Mouse (Mus musculus) limb, embryonic 12.5 days (tissue): ENCODE results near the gene Gm28269. TPM values are rescaled to one million over a fixed set of nuclear protein-coding genes. Genes with fewer than 3 reads are reported as not detected.

Experiments
- ATAC-seq: fragments of 200-750 bp; cut with Nextera tagmentation; 2 replicates; pipeline ENCODE4 v1.8.0; 2017; ENCODE audit warnings: low read depth, moderate TSS enrichment; ENCODE audit not compliant: insufficient number of reproducible peaks, insufficient read depth, low FRiP score, low TSS enrichment
- H3K27ac ChIP-seq: fragments of 300-500 bp; sonication (generic); 2 replicates; pipeline ENCODE4 v1.5.1; 2016; ENCODE audit warnings: mild to moderate bottlenecking, moderate library complexity
- H3K27me3 ChIP-seq: fragments of 300-500 bp; sonication (generic); 2 replicates; pipeline ENCODE4 v1.6.1; 2016; ENCODE audit warnings: mild to moderate bottlenecking, moderate library complexity
- H3K36me3 ChIP-seq: fragments of 300-500 bp; sonication (generic); 2 replicates; pipeline ENCODE4 v1.6.1; 2016; ENCODE audit warnings: mild to moderate bottlenecking, moderate library complexity
- H3K4me1 ChIP-seq: fragments of 300-500 bp; sonication (generic); replicated peaks from 2 replicates; pipeline ENCODE4 v1.6.1; 2016
- H3K4me2 ChIP-seq: fragments of 300-500 bp; sonication (generic); 2 replicates; pipeline ENCODE4 v1.6.1; 2016; ENCODE audit warnings: mild to moderate bottlenecking, moderate library complexity
- H3K4me3 ChIP-seq: fragments of 300-500 bp; sonication (generic); replicated peaks from 2 replicates; pipeline ENCODE4 v1.5.1; 2016; ENCODE audit warnings: mild to moderate bottlenecking
- H3K9ac ChIP-seq: fragments of 300-500 bp; sonication (generic); replicated peaks from 2 replicates; pipeline ENCODE4 v1.6.1; 2016; ENCODE audit warnings: mild to moderate bottlenecking, moderate library complexity
- H3K9me3 ChIP-seq: fragments of 300-500 bp; sonication (generic); 2 replicates; pipeline ENCODE4 v1.6.1; 2016; ENCODE audit warnings: mild to moderate bottlenecking, moderate library complexity
- WGBS: fragments of 180-500 bp; shearing (Covaris S2); methylation state at CpG from one replicate; pipeline ENCODE4 v1.1.7; 2016; 5-methylcytosine and 5-hydroxymethylcytosine counted together
- polyA plus RNA-seq: library from polyadenylated mRNA; unstranded; fragments of >200 nt; fragmentation: Nextera tagmentation; extraction: Ambion mirVana; gene quantifications from 2 replicates; pipeline ENCODE4 v1.2.1, GENCODE M21; 2016

Gm28269 gene
- not detected in 2 replicates for polyA plus RNA-seq

DNA sequence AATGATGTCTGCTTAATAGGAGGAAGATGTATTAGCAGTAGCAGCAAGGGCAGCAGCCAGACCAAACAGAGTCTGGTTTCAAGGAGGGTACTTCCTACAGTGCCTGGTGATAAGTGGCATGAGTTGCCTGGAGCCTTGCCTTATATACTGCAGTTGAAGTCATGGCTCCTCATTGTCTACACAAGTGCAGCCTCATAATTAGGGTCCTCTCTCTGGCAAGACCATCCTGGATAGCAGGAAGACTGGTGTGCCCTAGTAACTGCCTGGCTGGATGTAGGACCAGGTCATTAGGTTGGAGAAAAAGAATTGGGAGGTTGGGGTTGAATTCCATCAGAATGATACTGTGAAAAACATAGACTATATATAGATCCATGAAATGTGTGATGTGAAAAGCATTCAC lies at the start of gene Gm28269:
TSS of gene Gm28269 (minus strand) at position 101 of the 400 bp plus-strand sequence.
- H3K9ac ChIP-seq: no peak within 1 kb of the TSS
- no peak for ATAC-seq
- no peaks in the 10 kb centered on the region for H3K9me3 ChIP-seq

DNA sequence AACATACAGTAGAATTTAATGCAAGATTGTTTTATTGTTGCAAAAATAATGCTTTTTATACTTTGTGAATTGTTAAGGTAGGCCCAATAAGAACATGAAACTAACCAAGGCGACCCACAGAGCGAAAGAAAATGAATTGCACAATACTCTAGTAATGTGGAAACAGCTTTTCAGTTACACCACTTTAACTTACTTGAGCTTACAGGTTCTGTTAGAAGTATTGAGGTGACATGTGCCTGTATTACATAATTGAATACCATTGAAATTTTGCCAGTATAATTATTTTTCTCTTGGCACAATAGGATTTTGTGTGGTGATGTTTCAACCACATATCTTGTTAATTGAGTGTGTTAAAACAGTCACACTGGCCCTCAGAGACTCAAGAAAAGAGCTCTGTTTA lies 28.0 kb downstream of the Gm28269 start:
- no peaks in the 10 kb centered on the region for H3K9me3 ChIP-seq
- no peaks in the 10 kb centered on the region for H3K27me3 ChIP-seq
- H3K9ac ChIP-seq: no peak overlapping the region
- H3K4me2 ChIP-seq: no peak overlapping the region
- WGBS: 92% methylated on average over 2 of the region's 2 CpGs
- no peak for ATAC-seq
- H3K27ac ChIP-seq: no peak overlapping the region
- H3K4me1 ChIP-seq: no peaks in the 10 kb centered on the region
- no peaks in the 10 kb centered on the region for H3K36me3 ChIP-seq
- no peak overlapping the region for H3K4me3 ChIP-seq

More for the DNA sequence above, at the start of gene Gm28269:
- Histone ChIP-seq H3K27ac (no peak within 1 kb of the TSS), H3K4me2 (no peak within 1 kb of the TSS), H3K4me3 (no peak within 1 kb of the TSS), H3K4me1 (no peaks in the 10 kb centered on the region), H3K27me3 (no peaks in the 10 kb centered on the region), H3K36me3 (no peaks in the 10 kb centered on the region)

DNA sequence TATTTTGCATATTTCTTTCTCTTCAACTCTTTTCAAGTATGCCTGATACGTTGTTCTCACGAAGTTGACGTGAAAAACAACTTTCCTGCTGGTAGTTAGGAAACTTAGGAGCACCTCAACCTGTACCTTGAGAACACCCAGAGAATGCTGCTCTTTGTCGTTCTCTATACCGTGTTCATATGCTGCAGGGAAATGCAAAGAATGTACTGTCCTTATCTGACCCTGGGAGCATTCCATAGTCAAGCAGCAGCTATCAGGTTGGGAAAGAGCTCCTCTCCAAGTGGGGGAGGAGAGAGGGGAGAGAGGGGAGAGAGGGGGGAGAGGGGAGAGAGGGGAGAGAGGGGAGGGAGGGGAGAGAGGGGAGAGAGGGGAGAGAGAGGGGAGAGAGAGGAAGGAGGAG lies 29.6 kb downstream of the Gm28269 start:
- Histone ChIP-seq H3K9me3 (no peaks in the 10 kb centered on the region), H3K27ac (no peak overlapping the region), H3K9ac (no peak overlapping the region), H3K4me1 (no peaks in the 10 kb centered on the region), H3K4me3 (no peak overlapping the region), H3K36me3 (no peaks in the 10 kb centered on the region), H3K4me2 (no peak overlapping the region), H3K27me3 (no peaks in the 10 kb centered on the region)
- 73% methylated on average over 5 of the region's 5 CpGs for WGBS
- no peak for ATAC-seq

DNA sequence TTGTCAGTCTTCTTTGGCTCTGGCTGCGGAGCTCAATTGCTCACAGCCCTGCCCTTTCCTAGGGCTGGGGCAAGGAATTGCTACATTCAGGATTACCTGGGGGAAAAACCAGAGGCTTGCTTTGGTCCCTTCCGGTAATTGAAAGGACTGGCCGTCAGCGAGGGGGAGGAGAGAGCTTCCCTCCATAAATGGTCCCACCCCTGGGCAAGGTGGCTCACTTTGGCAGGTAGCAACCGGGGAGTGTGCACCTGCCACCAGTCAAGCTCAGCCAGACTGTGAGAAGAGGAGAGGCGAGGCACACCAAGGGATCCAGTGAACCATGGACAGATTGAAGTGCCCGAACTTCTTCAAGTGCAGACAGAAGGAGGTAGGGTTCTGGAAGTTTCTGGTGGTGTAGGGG lies 30.1 kb downstream of the Gm28269 start, which contains the start of gene Slc6a14:
TSS of gene Slc6a14 (plus strand) at position 68 of the 400 bp plus-strand sequence.
- WGBS: 60% methylated on average over 7 of the region's 7 CpGs
- H3K4me3 ChIP-seq: no peak within 1 kb of the TSS
- no peak within 1 kb of the TSS for H3K27ac ChIP-seq
- H3K9ac ChIP-seq: no peak within 1 kb of the TSS
- no peak within 1 kb of the TSS for H3K4me2 ChIP-seq
- no peaks in the 10 kb centered on the region for H3K27me3 ChIP-seq
- no peaks in the 10 kb centered on the region for H3K4me1 ChIP-seq
- H3K9me3 ChIP-seq: no peaks in the 10 kb centered on the region
- ATAC-seq: no peak
- no peaks in the 10 kb centered on the region for H3K36me3 ChIP-seq

DNA sequence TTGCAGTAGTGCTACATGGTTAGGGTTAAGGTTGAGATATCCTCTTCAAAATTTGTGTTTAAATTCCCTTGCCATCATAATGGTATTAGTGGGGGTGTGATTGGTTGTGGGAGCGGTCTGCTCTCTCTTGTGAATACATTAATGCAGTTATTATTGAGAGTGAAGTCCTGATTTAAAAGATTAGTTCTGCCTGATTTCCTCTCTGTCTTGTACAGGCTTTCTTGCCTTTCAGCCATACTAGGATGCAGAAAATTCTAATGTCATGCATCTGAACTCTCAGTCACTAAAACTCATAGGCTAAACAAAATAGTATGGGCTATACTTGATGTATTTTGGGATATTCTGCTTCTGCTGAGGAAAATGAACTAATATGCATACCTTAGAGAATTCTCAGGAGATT lies 40.4 kb downstream of the Gm28269 start:
- Histone ChIP-seq H3K4me1 (no peaks in the 10 kb centered on the region), H3K9me3 (no peaks in the 10 kb centered on the region), H3K9ac (no peak overlapping the region), H3K4me3 (no peak overlapping the region), H3K36me3 (no peaks in the 10 kb centered on the region), H3K4me2 (no peak overlapping the region), H3K27me3 (no peaks in the 10 kb centered on the region), H3K27ac (no peak overlapping the region)
- WGBS: 96% methylated on average over 1 of the region's 1 CpGs
- ATAC-seq: no peak

DNA sequence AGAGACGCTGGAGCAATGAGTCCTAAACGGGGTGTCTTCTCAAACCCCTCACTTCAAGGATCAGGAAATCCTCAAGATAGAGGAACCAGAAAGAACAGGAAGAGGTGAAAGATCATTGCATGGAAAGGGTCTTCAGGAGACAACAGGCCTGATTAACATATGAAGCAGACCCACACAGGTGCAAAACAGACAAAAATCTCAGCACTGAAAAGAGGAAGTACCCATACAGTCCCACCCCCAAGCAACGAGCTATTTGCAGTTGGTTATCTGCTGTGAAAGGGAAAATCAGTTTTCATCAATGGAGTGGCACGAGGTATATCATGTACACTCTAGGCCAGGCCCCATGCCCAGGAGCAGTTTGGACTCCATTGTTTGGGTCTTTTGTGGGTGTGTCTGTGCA lies 43.3 kb downstream of the Gm28269 start:
- Histone ChIP-seq H3K9ac (no peak overlapping the region), H3K36me3 (no peaks in the 10 kb centered on the region), H3K4me3 (no peak overlapping the region), H3K9me3 (no peaks in the 10 kb centered on the region), H3K27me3 (no peaks in the 10 kb centered on the region), H3K27ac (no peak overlapping the region), H3K4me1 (no peaks in the 10 kb centered on the region), H3K4me2 (no peak overlapping the region)
- 82% methylated on average over 4 of the region's 4 CpGs for WGBS
- no peak for ATAC-seq

DNA sequence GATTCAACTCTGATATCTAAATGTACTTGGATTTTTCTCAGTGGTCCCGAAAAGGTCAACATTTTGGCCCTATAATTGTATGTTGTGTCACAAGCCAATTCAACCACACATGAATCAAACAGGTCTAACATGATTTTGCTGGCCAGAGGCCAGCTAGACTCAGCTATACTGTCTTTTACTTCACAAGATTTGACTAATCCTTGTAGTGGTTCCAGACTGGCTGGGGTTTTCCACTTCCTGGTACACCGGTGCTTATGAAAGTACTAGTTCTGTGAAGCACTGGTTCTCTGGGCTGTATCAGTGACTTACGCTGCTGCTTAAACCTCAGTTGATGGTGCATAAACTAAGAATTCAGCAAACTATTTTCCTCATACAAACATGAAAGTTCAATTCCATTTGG lies 49.2 kb downstream of the Gm28269 start:
- 83% methylated on average over 3 of the region's 3 CpGs for WGBS
- no peak overlapping the region for H3K4me2 ChIP-seq
- no peak for ATAC-seq
- H3K36me3 ChIP-seq: no peaks in the 10 kb centered on the region
- no peak overlapping the region for H3K9ac ChIP-seq
- no peaks in the 10 kb centered on the region for H3K4me1 ChIP-seq
- H3K9me3 ChIP-seq: no peaks in the 10 kb centered on the region
- no peaks in the 10 kb centered on the region for H3K27me3 ChIP-seq
- H3K27ac ChIP-seq: no peak overlapping the region
- no peak overlapping the region for H3K4me3 ChIP-seq

DNA sequence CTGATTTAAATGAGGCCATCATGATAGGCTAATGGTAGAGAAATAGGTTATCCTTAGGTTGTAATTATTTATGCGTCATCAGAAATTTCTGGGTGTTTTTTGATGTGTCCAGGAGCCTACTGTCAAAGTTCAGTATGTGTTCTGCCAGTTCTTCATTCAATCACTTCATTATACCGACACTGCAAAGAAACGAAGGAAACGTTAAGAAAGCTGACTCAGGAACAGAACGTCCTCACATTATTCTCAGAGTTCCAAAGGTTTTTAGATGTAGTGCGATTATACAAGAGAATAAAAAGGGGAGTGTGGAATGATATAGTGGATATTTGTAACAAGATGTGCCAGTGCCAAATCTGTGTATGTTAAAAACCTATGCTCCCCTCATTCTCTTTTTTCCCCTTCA lies 49.7 kb downstream of the Gm28269 start:
- Histone ChIP-seq H3K36me3 (no peaks in the 10 kb centered on the region), H3K9ac (no peak overlapping the region), H3K9me3 (no peaks in the 10 kb centered on the region), H3K4me2 (no peak overlapping the region), H3K27ac (no peak overlapping the region), H3K4me3 (no peak overlapping the region), H3K4me1 (no peaks in the 10 kb centered on the region), H3K27me3 (no peaks in the 10 kb centered on the region)
- no peak for ATAC-seq
- 77% methylated on average over 6 of the region's 6 CpGs for WGBS

Other genes starting within 250 kb of the Gm28269 start
- gene Slc6a14, start 30.2 kb downstream of the Gm28269 start, polyA plus RNA-seq: 0.90 and 0.99 TPM in 2 replicates